Mouse (Mus musculus) embryo, embryonic 10.5 days (tissue): ENCODE measurements at regions not wholly inside any gene's neighbourhood (a gene's known extent, or its start where the extent isn't known, plus 50 kb on each side); places are given as distances from the start of the nearest gene placed in this dataset.
"Not testable (repeated sequence)": the region's sequence is repeated elsewhere in the genome, so short reads cannot be mapped to it uniquely, and the experiment has no call there.

Experiments
- DNase-seq: peaks from one replicate; pipeline ENCODE4 v3.0.0-alpha.2; 2015; ENCODE audit warnings: low spot score

DNA sequence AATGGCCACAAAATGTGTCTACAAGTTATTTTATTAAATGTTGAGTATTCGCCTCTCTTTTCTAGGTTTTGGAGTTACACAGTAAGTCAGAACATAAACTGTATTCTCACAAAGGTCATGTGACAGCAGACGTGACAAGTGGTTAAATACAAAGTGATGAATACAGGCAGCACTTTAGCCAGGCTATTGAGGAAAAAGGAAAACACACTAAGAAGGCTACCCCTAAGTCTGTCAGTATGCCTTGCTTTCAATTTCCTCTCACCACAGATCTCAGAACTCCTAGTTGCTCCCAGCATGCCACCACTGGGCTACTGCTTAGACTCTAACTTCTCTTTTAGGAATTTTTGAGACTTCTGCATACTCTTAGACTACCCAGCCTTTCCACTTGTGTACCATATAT is 297.9 kb upstream of the Pex5l start:
- DNase-seq: no peak

DNA sequence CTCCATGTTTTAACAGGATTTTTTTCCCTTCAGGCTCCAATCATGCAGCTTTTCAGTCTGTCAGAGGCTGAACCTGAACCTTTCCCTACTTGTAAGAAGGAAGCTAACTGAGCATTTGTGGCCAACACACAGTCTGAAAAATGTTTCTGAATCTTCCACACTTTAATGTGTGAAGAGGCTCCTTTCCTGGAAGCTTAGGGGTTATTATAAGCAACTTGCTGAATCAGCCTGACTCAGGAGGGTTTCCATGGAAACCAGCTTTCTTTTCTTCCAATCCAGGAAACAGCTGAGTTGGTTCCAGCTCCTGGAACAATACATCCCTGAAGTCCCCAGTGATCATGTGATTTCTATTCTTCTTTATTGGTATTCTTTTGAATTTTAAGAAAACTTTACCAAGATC is 297.5 kb upstream of the Pex5l start:
- DNase-seq: peak; percentile 62

DNA sequence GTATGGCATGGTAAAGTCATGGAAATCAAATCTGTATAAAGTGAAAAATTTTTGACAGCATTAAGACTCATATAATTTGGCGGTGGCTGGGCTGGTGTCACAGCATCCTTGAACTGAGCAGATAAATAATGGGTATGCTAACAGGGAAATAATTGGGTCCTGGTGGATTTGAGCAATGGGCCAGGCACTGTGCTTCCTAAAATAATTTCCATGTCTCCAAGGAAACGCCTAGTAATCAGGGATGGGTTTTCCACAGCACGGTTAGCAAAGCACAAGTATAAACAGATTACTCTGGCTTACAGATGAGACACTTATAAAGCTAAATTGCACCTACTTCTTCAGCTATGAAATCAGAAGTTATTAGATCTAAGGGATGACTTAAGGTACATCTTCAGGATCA is 273.9 kb upstream of the Pex5l start:
- DNase-seq: no peak

DNA sequence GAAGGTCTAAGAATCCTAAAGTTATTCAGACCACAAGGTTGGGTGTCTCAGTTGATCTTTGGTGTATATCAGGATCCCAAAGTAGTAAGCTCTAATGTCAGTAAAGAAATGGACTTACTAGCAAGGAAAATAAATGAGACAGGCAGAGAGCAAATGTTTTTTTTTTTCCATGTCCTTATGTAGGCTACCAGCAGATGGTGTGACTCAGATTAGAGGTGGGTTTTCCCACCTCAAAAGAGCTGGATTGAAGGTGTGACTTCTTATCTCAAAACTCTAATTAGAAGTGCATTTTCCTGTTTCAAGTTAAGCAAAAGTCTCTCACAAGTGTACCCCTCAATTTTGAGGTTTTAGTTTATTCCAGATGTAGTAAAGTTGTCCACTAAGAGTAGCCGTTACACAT is 273.3 kb upstream of the Pex5l start:
- DNase-seq: no peak

DNA sequence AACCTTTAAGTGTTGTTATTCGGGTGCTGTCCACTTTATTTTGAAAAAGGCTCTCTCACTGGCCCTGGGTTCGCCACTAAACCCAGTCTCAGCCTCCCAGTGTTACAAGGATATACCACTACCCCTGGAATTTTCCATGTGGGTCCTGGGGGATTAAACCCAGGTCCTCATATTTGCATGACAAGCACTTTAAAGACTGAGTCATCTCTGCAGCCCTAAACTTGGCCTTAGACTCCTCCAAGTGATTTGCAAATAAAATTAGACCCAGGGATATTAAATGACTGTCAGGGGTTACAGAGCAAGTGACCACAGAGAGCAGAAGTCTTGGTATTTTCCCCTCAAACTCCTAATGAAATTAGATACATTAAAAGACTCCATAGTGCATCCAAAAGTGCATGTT is 258.9 kb upstream of the Pex5l start:
- no peak for DNase-seq

DNA sequence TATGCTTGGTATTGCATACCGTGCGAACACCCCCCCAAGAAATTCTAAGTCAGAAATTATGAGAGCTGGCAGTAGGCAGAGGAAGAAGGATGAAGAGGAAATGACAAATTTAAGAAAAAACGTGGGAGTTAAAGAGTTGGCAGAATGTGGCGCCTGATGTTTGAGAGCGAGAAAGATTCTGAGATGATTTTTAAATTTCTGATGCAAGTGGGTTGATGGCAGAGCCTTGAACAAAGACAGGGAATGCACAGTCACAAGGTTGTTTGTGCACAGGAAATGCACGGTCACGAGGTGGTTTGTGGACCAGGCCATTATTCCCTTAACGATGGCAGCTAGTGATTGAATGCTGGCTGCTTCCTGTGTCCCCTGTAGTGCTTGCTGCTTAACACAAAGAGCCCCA is 256.3 kb upstream of the Pex5l start:
- peak; percentile 7 for DNase-seq

DNA sequence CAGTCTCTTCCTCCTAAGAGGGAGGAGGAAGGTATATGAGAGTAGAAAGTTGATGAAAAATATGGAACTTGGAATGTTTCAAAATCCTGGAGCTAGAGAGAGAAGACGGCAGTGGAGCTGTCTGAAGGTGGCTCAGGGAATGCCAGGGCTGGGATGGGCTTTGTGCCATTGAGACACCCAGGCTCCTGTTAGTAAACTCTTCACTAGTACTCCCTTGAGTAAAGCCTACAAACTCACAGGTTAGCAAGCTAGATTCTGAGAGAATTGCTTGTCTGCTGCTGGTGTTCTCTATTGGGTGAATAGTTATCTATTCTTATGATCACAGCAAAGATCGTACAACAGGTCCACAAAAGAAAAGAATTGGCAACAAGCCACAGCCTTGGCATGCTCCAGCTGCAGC is 255.3 kb upstream of the Pex5l start:
- DNase-seq: no peak

DNA sequence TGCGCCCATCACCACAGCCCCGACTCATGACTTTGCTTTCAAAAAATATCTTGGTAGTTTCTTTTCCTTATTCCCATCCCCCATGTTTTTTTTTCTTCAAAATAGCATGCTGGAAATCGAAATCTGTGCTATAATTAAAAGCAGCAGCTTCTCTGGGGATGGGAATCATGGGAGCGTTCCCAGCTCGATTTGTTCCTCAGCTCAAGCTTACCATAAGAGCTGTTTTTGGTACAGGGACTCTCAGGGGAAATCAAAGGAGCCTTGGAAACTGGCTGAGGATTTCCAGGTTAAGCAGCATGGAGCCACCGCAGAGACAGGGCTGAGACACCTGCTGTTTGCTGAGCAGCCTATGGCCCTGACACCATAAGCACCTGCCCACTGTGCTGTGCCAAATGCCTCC is 254.2 kb upstream of the Pex5l start:
- DNase-seq: no peak

DNA sequence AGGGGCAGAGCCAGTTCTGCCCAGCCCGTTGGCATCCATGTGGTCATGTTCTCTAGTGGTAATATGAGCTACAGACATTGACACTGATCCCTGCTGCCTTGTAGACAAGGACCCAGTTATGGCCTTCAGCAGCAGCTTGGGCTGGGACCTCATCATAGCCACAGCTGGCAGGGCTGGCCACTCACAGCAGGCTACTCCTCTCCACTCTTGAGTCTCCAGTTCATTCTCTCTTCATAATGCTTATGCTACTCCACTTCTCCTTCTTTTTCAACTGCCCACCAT is 249.4 kb upstream of the Pex5l start:
- no peak for DNase-seq

DNA sequence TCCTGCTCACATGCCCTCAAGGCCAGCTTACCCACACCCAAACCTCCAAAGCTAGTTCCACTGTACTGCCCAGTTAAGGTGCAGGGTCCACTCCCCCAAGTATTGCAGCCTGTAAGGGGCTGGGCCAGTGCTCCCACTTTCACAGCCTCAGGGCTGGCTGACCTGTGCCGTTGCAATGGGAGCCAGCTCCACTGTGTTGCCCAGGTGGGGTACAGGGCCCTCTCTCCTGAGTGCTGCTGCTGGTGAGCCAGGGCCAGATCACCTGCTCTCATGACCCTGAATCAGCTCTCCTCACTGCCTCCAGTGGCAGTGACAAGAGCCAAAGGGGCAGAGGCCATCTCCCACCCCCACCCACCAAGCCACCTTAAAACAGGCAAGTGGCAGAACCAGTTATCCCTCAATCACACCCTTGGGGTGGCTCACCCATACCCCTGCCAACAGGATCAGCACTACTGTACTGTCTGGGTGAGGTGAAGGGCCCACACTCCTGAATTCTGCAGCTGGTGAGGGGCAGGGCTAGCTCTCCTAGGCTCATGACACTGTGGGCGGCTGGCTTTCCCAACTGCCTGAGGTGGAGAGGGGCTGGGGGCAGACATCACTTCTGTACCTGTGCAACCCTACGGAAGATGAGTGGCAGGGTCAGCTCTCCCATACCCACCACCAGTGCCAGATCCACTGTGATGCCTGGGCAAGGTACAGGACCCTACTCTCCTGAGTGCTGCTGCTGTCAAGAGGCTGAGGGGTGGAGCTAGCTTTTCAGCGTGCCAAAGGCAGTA is 248.9 kb upstream of the Pex5l start:
- no peak for DNase-seq

DNA sequence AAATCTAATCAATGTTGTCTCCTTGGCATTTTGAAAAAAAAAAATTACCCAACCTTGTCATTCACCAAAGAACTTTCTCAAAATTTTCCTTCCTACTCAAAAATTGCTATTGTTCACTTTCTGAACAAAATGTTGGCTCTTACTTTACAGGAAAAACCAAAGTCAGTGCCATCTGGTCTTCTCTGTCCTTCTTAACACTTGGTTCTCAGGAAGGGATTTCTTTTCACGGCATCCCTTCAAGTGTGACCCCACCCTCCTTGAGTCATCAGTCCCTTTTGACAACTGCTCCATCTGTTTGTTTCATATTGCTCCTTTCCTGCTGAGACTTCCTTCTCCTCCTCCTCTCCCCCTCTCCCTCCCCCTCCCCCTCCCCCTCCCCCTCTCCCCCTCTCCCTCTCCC is 245.1 kb upstream of the Pex5l start:
- no peak for DNase-seq

DNA sequence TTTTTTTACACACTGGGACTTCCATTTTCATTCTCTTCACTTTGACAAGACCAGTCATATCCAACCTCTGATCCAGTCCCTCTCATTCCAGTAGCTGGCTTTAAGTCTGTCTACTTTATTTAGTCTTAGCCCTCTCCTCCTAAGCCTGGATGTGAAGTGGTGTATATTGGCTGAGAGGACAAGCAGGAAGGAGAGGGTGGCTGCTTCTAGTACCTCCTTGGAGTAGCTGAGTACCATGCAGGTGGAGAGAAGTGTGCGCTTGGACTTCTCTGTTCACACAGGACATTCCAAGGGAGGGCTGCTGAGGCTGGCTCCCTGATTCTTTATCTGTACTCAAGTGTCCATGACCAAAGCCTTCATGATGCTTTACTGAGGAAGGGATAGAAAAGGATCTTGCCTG is 240.6 kb upstream of the Pex5l start:
- no peak for DNase-seq

DNA sequence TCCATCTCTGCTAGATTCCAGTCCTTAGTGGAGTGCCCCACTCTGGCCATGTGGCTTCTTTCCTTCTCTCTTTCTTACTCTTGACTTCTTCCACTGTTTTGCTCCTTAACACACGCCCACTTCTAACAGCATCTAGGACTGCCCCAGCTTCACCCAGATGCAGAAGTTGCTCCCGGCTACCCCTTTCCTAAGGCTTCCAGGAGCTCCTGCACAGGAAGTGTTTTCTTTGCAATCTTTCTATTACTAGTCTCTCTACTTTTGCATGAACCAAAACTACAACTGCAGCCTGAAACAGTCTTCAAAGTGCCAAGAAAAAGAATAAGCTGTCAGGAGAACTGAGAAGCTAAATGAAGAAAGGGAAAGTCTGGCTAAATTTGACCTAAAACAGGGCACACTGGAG is 236.6 kb upstream of the Pex5l start:
- DNase-seq: no peak

DNA sequence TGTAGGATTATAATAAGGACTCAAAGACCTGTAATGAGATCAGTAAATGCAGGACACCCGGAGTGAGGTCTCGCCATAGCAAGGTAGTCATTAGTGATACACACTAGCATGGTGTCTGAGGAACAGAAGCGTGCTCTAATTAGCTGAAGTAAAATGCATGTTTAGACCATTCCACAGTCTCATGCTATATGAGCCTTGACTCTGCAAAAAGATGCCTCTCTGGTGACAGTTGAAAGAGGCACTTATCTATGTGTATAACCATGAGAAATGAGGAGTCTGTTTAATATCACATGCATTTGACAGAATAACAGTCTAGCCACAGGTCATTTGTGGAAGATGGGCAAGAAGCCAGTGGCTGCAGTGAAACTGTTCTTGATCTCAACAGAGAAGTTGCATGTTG is 232.1 kb upstream of the Pex5l start:
- no peak for DNase-seq

DNA sequence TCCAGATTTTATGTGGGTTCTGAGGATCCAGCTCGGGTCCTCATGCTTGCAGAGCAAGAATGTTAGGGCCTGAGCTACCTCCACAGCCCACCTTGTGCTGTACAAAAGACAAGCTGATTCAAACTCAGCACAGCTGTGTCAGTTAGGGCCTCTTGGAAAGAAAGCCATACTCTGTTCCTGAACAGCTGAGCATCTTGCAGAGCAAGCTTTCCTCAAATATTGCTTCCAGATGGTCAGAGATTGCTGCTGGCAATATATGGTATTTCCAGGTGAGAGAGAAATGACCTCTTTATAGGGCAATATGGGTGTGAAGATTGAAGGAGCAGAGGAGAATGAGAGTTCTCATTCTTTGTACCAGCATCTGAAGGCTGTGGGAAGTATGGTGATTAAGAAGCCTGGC is 229.8 kb upstream of the Pex5l start:
- peak; percentile 2 for DNase-seq

DNA sequence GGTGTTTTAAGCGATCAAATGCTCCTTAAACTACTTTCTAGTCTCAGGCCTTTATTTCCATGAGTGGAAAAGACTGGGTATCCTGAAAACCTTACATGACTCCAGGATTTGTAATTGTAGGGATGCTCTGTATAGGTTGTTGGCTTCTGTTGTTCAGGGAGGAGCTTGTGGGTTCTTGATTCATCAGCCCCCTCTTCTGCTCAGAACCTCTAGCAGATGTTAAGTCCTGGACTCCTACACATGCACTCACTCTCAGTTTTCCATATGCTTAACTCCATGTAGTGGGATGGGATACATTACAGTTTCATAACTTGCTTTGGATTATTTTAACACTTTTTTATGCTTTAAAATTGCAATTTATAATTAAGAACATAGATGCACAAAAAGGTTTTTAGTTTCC is 220.5 kb upstream of the Pex5l start:
- DNase-seq: no peak

DNA sequence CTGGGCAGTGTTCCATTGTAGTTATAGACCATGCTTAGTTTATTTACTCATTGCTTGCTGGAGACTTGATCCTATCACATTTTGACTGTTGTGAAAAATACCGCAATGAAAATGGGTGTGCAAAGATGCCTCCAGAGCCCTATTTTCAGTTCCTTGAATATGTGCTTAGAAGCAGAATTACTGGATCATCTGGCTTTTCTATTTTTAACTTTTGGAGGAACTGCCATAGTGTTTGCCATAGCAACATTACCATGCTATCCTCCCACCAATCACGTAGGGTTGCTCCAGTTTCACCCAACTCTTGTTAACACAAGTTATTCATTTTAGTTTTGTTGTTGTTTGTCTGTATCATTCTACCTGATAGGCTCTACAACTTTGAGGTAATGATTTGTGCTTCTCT is 217.0 kb upstream of the Pex5l start:
- DNase-seq: no peak

DNA sequence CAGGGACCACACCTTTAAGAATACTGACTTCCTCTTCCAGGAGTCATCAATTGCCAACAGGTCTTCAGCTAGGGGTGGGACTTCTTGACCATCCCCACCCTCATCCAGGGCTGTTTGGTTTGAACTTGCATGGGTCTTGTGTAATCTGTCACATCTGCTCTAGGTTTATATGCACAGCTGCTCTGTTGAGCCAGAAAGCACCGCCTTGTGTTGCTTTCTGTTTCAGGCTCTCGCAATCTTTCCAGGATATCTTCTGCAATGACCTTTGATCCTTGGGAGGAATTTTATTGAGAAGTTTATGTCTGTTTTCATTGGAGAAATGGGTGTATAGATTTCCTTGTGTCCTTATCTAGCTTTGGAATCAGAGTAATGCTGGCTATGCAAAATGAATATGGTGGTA is 210.8 kb upstream of the Pex5l start:
- no peak for DNase-seq

DNA sequence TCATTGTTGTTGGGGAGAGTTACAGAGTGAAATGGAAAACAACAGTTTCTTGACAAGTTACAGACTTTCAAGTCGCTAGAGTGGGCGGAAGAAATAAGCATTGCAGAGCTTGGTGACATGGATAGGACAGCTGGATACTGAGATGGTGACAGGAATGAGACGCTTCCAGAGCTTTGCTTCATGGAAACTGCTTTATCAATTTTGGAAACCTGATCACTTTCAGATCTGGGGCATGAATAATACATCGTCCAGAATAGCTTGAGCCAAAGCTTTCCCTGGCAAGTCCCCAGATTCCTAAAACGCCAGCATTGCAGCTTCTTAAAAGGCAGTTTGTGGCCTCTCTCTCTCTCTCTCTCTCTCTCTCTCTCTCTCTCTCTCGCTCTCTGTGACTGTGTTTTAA is 207.9 kb upstream of the Pex5l start:
- no peak for DNase-seq

DNA sequence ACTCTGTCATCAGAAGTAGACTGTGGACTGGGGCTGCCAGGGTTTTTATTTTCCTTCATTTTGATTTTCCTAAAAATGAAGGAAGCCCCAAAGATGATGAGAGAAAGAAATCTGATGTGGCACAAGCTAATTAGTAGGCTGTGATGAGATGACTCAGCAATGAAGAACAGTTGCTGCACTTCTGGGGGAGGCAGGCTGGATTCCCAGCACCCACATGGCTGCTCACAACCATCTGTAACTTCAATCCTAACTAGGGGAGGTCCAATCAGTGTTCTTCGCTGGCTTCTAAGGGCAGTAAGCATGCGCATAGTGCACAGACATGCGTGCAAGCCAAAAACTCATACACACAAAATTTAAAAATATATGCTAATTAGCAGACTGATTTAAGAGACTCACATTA is 191.0 kb upstream of the Pex5l start:
- DNase-seq: no peak

DNA sequence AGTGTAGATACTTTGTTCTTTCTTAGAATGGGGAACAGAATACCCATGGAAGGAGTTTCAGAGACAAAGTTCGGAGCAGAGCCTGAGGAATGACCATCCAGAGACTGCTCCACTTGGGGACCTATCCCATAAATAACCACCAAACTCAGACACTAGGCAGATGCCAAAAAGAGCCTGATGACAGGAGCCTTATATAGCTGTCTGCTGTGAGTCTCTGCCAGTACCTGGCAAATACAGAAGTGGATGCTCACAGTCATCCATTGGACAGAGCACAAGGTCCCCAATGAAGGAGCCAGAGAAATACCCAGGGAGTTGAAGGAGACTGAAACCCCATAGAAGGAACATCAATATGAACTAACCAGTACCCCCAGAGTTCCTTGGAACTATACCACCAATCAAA is 174.6 kb upstream of the Pex5l start:
- not testable (repeated sequence) for DNase-seq

DNA sequence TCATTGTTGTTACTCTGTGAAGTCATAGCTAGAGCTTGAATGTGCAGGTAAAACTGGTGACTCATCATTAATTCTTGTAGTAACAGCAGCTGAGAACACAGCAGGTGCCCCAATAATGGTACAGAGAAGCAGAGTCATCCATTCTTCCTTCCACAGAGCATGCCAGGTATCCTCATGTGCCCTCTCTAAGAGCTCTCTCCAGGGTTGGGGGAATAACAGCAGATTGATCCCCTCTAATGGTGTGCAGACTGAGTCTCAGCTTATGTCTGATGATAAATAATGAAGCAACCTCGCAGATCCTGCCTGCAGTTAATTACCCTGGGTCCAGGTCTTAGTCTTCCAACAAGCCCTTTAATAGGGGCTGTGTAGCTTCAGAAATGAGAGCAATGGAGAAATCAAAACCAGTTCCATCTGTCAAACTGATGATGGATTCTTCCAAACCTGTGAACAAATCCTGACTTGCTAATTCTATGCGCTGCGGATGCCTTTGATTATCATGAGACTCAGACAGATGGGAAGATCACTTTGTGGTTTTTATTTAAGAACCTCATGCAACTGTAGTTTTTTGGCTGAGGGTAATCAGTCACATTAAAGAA is 169.3 kb upstream of the Pex5l start:
- DNase-seq: no peak

DNA sequence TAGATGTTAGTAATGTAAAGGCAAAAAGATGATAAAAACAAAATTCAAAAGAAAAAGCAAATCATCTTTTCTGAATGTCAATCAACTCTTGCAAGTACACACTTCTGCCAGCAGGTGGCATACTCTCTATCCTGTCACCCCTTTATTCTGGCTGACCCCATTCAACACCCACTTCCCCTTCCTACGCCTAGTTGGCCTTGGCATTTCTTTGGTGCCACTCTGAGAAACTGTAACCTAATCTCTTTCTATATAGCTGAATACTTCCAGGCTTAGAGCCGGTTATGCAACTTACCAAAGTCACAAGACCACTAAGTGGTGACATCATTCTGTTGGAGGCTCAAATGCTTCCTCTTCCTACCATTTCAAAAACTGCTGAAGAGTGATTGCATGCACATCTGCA is 165.2 kb upstream of the Pex5l start:
- DNase-seq: peak; percentile 54

DNA sequence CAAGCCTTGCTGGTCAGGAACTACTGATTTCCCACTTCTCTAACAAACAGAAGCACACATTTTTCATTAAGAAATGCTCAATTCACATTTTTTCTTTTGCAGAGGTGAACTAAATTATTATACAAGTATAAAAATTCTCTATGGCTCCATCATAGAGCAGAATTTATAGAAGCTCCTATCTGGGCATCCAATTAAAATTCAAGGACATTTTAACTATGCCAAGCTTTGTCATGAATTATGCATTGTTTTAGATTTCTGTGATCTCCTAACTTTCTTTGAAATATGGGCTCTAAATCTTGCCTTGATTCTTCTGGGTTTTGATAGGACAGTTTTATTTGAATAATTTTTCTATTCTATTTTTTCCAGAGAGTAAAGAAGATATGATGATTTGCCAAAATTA is 163.1 kb upstream of the Pex5l start:
- no peak for DNase-seq

DNA sequence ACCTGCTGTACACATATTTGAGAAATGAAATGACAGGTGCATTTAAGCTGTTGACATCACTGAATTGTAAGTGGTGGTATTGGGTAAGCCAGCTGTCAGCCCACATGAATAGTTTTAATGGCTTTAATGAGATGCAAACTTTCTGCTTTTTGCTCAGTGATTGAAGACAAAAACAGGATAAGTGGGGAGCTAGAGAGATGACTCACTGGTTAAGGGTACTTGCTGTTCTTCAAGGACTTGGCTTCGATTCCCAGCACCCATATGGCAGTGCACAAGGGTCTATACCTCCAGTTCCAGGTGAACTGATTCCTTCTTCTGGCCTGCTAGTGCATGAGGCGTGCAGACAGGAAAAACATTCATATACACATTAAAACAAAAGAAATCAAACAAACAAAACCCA is 162.7 kb upstream of the Pex5l start:
- no peak for DNase-seq
